Mouse (Mus musculus) brain, embryonic 14.5 days (tissue): ENCODE measurements around the gene Afg1l. TPM values are rescaled to one million over a fixed set of nuclear protein-coding genes. Genes with fewer than 3 reads are reported as not detected.

ENCODE experiments used
- DNase-seq: peaks from one replicate; pipeline ENCODE4 v3.0.0-alpha.2; 2011; ENCODE audit warnings: low read depth
- CTCF ChIP-seq: fragments of 200-500 bp; IDR thresholded peaks from 2 replicates; pipeline ENCODE4 v1.5.1; 2012; ENCODE audit warnings: inconsistent platforms, mild to moderate bottlenecking, moderate library complexity, borderline replicate concordance; ENCODE audit not compliant: insufficient read depth, insufficient read length; ENCODE audit errors: extremely low read depth
- POLR2A ChIP-seq: fragments of 200-500 bp; IDR thresholded peaks from 2 replicates; pipeline ENCODE4 v1.6.1; 2012; ENCODE audit warnings: mild to moderate bottlenecking, inconsistent platforms, borderline replicate concordance; ENCODE audit not compliant: poor library complexity, insufficient read depth, insufficient read length, severe bottlenecking; ENCODE audit errors: extremely low read depth
- polyA plus RNA-seq: library from polyadenylated mRNA; depleted of rRNA; stranded (reverse); fragments of >200 nt; gene quantifications from 2 replicates; pipeline ENCODE4 v1.2.3, GENCODE M21; 2012

Afg1l gene
- polyA plus RNA-seq, 1 experiment = 4.9 TPM

DNA sequence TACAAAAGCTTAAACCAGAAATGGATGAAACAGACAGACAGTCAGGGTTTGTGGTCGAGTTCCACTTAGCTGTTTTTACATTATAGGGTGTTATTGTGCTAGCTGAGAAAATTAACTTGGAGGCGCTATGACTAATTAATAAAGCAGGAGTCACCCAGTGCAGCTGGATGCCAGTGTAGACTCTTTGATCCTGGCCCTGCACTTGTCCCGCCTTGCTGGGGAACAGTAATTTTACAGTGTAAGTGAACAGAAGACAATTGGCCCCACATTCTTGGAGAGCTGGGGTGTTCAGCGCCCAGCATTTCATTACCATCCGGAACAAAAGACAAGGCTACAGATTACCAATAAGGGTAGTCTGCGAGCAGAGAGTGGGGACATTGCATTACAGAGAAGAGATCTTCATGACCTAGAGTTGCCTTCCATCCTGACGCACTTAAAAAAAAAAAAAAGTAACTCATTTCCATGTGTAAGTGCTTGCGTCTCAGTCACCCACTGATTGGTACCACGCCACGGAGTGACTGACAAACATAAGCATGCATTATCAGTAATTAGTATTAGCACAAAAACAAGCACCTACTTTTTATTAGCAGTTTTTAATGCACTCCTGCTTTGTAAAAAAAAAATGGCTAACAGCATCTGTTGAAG lies 60.7 kb downstream of the Afg1l start:
- TF ChIP-seq POLR2A = no peak
- TF ChIP-seq CTCF = no peak
- DNase-seq = peak; percentile 68

DNA sequence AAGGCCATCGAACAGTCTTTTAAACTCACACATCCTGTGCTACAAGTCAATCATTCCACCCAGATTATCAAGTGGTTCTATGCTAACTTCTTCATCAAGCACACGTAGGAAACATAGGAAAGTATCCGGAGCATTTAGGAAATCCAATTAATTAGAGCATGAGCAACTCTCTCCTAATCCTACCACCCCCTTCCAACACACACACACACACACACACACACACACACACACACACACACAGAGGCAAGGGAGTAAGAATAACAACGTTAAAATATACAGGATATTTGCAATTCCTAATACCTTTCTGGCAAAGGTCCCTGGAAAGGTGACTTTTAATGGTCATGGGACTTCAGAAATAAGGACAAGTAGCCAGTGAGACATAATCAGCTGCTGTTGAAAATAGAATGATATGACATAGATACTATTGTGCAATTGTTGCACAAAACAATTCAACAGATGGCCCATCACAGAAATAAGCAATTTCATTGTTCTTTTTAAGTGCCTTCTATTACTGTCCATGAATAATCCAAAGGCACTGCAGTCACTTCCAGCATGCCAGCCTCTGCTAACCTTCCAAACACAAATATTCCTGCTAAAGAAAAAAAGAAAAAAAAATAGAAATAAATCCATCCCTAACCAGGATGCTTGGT lies 62.4 kb downstream of the Afg1l start:
- peak; percentile 22 for DNase-seq

DNA sequence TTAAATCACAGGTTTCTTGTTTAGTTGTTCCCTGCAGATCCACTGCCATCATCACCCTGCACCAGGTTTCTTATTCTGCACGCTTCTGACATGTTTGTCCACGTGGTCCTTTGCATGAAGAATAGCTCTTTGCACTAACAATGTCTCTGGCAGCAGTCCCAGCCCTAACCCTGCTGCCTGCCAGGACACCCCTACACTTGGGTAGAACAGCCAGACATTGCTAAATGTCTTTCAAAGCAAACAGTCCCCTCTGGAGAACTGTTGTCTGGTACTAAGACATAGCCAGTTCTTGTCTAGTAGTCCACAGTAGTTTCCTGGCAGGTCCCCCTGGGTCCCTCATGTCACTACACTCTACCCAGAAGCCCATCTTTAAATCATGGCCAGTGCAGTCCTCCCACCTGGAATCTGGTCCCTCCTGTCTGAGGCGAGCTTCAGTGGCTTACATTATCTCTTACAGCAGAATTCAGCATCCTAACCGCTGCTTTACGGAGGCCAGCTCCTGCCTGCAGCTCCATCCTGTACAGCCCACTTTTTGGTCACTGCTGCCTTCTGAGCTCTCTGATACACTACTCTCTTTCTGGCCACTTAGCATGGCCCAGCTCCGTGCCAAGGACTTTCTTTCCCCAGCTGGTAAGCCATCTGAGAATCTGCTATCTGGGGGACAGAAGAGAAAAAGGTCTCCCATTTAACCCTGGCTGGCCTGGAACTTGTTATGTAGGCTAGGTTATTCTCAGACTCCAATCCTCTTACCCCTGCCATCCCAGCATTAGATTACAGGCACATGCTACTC lies 67.4 kb downstream of the Afg1l start:
- no peak for TF ChIP-seq CTCF
- TF ChIP-seq POLR2A = no peak
- DNase-seq = peak; percentile 95

More for the DNA sequence above, 62.4 kb downstream of the Afg1l start:
- TF ChIP-seq CTCF (no peak), POLR2A (no peak)

DNA sequence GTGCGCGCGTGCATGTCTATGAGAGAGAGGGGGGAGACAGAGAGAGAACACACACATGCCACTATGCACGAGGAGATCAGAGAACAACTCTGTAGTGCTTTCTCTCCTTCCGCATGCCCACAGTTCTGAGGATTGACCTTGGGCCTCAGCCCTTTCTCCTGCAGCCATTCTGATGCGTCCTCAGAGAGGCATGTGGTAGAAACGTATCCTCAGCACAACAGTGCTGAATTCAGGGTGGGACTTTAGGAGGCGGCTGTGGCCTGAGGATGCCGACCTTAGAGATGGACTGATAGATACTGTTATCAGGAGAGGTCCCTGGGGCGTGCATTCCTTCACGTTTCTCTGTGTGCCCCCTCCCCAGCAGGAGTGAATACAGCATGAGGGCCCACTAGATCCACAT lies 87.9 kb downstream of the Afg1l start:
- no peak for DNase-seq
- TF ChIP-seq CTCF = no peak
- no peak for TF ChIP-seq POLR2A

DNA sequence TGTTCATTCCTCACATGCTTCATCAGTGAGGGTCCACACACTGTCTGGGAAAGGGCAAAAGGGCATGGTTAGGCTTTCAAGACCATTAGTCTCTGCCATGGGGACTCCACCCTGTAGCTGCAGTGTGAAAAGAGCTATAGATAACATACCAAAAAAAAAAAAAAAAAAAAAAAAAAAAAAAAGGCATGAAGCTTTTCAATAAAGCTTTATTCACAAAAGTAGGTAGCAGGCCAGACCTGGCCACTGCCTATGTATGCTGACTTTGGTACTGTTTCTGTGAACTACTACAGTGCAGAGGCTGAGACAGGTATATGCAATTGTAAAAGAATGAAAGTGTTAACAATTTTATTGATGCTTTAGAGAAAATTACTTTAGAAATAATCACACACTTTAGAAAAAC lies 90.2 kb downstream of the Afg1l start:
- DNase-seq = no peak
- TF ChIP-seq POLR2A = no peak
- no peak for TF ChIP-seq CTCF

DNA sequence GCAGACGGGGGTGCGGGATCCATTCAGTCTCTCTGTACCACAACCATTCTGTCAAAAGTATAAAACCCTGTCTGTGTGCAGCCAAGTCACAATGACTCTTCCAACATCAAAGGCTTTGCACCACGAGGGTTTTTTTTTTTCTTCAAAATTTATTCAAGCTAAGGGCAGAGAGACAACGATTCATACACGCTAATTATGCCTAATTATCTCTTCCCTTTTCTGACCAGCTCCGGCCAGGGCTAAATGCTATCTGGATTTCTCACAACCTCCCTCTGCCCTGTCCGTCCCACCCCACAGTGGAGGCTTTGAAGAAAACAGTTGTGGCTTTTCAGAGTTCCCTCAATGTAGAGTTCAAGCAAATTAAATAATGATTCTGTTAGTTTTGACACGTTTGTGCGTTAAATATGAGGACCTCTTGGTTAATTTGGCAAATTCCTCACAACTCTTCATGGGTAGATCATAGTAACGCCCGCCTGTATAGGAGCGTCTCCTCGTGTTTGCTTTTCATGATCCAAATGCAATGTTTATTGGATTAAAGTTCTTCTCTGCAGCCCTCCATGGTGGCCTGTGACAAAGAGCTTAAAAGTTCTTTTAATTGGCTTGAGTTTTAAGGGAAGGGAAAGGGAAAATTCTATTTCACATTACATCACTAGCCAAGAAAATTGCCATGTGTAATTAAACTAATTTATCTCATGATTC lies 93.3 kb downstream of the Afg1l start:
- no peak for TF ChIP-seq POLR2A
- TF ChIP-seq CTCF = no peak
- DNase-seq = peak; percentile 73

DNA sequence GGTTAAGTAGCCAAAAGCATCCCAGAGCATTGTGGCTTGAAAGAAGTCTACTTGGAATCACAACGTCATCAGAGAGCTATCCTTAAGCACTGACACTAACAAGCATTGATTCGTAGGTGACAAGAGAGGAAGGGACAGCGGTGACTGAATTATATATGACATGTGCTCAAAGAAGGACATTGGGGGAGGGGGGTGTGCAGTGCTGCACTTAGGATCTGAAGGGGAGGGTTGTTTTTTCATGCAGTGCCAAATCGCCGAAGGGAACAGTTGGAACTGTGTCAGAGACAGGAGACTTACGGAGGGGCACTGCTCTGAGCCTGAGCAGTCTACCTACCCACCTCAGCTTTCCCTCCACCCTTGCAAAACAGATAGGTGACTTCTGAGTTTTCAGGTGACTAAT lies 94.7 kb downstream of the Afg1l start:
- TF ChIP-seq POLR2A (no peak), CTCF (no peak)
- peak; percentile 77 for DNase-seq

DNA sequence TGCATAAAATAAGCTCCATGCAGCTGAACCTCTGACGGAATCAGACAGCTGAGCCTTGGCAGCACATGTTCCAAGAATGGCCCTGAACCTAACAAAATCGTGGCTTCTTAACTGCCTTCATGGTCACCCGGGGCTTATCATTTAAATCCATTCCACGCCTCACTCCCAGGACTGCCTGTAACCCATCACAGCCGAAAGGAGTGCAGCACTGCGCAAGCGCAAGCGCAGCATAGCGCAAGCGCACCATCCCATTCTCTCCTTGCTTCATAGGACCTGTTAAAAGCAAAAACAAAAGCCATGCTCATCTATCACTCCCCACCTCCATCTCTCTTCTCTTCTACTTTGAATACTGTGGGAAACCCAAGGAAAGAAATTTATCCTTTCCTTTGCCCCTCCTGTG lies 114.1 kb downstream of the Afg1l start:
- TF ChIP-seq POLR2A = no peak
- no peak for TF ChIP-seq CTCF
- DNase-seq = peak; percentile 17

DNA sequence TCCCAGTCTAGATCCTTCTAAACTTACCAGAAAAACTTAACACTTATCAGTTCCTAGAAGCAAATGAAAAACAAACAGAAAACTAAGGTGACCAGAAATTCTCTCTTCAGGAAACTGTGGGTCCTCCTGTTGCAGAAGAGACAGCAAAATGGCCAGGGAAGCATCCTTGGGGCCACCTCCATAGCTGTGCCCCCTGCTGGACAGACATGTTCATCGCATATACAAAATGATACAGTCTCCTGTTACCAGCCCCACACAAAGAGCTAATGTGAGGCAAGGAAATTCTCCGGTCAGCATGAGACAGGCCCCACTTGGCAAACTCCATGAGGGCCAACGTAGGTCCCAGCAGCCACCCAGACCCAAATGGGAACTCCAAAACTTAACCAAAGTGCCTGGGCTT lies 122.4 kb downstream of the Afg1l start:
- TF ChIP-seq CTCF (peak; percentile 57; the same call in 1 of the 2 replicates), POLR2A (no peak)
- DNase-seq = peak; percentile 45

DNA sequence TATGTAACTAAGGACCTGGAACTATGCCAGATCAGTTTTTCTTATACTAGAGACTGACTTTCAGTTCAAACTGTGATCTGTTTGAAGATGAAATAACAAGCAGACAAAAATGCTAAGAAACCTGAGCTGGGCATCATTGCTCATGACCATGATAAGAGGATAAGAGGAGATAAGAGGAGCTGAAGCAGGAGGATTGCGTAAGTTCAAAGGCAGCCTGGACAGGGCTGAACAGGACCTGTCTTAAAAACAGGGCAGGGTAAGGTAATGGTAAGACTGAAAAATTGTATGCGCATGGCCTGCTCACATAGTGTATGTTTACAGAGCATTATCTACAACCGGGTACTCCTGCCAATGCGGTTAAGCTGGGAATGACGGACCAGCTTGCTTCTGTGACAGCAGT lies 130.4 kb downstream of the Afg1l start:
- no peak for DNase-seq
- TF ChIP-seq POLR2A (no peak), CTCF (no peak)

DNA sequence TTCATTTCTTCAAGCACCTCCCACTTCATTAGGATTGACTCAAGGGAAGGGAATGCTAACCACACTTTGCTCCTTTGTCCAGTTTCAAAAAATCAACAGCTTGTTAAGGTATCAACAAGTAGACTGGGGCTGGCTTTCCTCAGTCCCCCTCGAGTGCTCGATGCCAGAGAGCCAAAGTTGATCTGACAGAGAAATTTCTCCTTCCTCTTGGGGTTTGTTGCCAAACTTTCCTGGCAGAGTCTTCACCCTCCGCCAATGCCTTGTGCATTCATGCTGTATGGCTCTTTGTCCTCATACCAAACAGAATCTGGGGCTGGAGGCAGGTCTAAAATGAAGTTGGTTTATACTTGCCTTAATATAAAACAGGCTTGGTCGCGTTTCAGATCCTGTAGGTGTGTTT lies 131.2 kb downstream of the Afg1l start:
- TF ChIP-seq POLR2A = no peak
- TF ChIP-seq CTCF = no peak
- peak; percentile 90 for DNase-seq
